In the genomic region with DNA sequence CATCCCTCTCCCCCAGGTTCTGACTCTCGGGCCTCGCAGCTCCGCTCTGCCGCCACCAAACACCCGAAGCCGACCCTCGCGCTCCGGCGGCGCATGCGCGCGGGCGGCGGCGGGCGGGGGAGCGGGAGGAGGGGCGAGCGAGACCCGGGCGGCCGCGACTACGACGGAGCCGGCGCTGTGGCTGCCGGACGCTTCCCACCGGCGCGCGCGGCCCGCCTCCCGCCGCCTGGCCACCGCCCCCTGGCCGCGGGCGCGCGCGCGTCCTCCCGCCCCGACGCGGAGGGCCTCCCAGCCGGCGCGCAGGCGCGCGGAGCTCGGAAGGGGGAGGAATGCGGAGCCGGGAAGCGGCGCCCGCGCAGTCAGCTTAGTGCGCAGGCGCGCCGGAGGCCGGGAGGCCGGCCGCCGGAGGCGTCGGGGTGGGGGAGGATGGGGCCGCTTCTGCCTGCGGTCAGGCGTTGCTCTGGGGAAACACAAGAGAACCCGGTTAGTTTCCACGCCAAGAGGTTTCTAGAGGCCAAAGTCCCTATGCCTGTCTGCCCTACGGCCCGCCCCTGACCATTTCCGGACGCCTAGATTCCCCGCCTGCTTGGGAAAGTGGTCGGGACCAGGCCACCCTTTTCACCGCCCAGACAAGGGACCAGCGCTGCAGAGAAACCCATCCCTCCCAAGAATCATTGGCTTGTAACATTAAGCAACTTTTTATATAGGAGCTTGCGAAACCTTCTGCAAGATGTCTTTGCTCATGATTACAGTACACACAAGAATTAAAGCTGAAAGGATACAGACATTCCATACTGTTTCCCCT, we compare ENCODE assay signal across 8 mouse cellular contexts. TPM values are rescaled to one million over a fixed set of nuclear protein-coding genes. Genes with fewer than 3 reads are reported as not detected.
A peak's percentile ranks its signal among the peaks of the same experiment; 100 is the strongest.
DNase-seq lines count a peak whose midpoint lies in the region; ATAC-seq lines count a peak whose summit lies in the region.

Spen (minus strand) TSS at position 190 of the 805 bp plus-strand sequence.

- peak within 1 kb of the TSS; percentile 96 for H3K27ac ChIP-seq in hindbrain, embryonic 10.5 days

- no peaks in the 10 kb centered on the region for H3K9me3 ChIP-seq in hindbrain, embryonic 10.5 days

- H3K4me1 ChIP-seq in hindbrain, embryonic 10.5 days (replicated peaks), result peaks cover 56% of the 10 kb centered on the region

- DNase-seq in Muller cell, postnatal 12 days (ENCODE audit: inconsistent ontology term), result peak; percentile 99
- peak; percentile 92 for DNase-seq in cerebellum, adult 9-10 months
- peak; percentile 94 for DNase-seq in hindbrain, embryonic 10.5 days (ENCODE audit: low spot score)
- peak; percentile 90 to 94 for DNase-seq in layer of hippocampus, postnatal 14 days (ENCODE audit: low spot score in 2 of 2)
- peak; percentile 96 for DNase-seq in lung, postnatal 10 days
- peak; percentile 91 for DNase-seq in ovary, postnatal 14 days (ENCODE audit: low spot score)
- DNase-seq in thymus, postnatal 10 days (ENCODE audit: low spot score in 2 of 2), result peak; percentile 88 to 92

- peak within 1 kb of the TSS; percentile 99 for H3K4me3 ChIP-seq in hindbrain, embryonic 10.5 days

- peak; percentile 65 for ATAC-seq in frontal cortex, adult (ENCODE audit: low TSS enrichment)

- no peaks in the 10 kb centered on the region for H3K27me3 ChIP-seq in hindbrain, embryonic 10.5 days (ENCODE audit: insufficient read depth, poor library complexity, severe bottlenecking)

- WGBS in hindbrain, embryonic 10.5 days, result 2% methylated on average over 88 of the region's 88 CpGs

- no peaks in the 10 kb centered on the region for H3K36me3 ChIP-seq in hindbrain, embryonic 10.5 days

RNA-seq across cellular contexts. Expression of gene Spen, which starts in this region (rescaled TPM):
- polyA plus RNA-seq in hindbrain, embryonic 10.5 days (2016; fragmentation: Nextera tagmentation; extraction: Ambion mirVana), result 12.8 and 14.2 TPM in 2 replicates
- total RNA-seq in layer of hippocampus, postnatal 14 days (2021), result 10 to 100 TPM; 59.3 to 60.0 TPM

Comparison
In these comparisons a context has a peak if more than half of its experiments do, and no peak if none do; other contexts are left out.
1. Peak in every context shown above with its lines: DNase-seq, ATAC-seq, H3K4me3 ChIP-seq and H3K27ac ChIP-seq.